Mouse (Mus musculus) embryonic facial prominence, embryonic 13.5 days (tissue): Measurements from ENCODE around the gene Olfr553. TPM values are rescaled to one million over a fixed set of nuclear protein-coding genes. Genes with fewer than 3 reads are reported as not detected.
"Not testable (repeated sequence)": the region's sequence is repeated elsewhere in the genome, so short reads cannot be mapped to it uniquely, and the experiment has no call there.

Experiments
- ATAC-seq: fragments of 200-750 bp; cut with Nextera tagmentation; 2 replicates; pipeline ENCODE4 v1.8.0; 2017; ENCODE audit warnings: low read depth; ENCODE audit not compliant: insufficient number of reproducible peaks, insufficient read depth, low FRiP score, low TSS enrichment
- H3K27ac ChIP-seq: fragments of 300-500 bp; sonication (generic); 2 replicates; pipeline ENCODE4 v1.5.1; 2015; ENCODE audit warnings: moderate library complexity, mild to moderate bottlenecking, inconsistent platforms
- H3K27me3 ChIP-seq: fragments of 300-500 bp; sonication (generic); 2 replicates; pipeline ENCODE4 v1.6.1; 2015; ENCODE audit warnings: mild to moderate bottlenecking, inconsistent platforms
- H3K36me3 ChIP-seq: fragments of 300-500 bp; sonication (generic); 2 replicates; pipeline ENCODE4 v1.6.1; 2015; ENCODE audit warnings: mild to moderate bottlenecking, inconsistent platforms
- H3K4me1 ChIP-seq: fragments of 300-500 bp; sonication (generic); 2 replicates; pipeline ENCODE4 v1.6.1; 2015; ENCODE audit warnings: inconsistent platforms
- H3K4me2 ChIP-seq: fragments of 300-500 bp; sonication (generic); 2 replicates; pipeline ENCODE4 v1.6.1; 2015; ENCODE audit warnings: moderate library complexity, mild to moderate bottlenecking, inconsistent platforms
- H3K4me3 ChIP-seq: fragments of 300-500 bp; sonication (generic); 2 replicates; pipeline ENCODE4 v1.5.1; 2015; ENCODE audit warnings: mild to moderate bottlenecking, inconsistent platforms
- H3K9ac ChIP-seq: fragments of 300-500 bp; sonication (generic); 2 replicates; pipeline ENCODE4 v1.6.1; 2015; ENCODE audit warnings: mild to moderate bottlenecking, inconsistent platforms
- H3K9me3 ChIP-seq: fragments of 300-500 bp; sonication (generic); 2 replicates; pipeline ENCODE4 v1.6.1; 2016; ENCODE audit warnings: inconsistent platforms
- WGBS: fragments of 180-500 bp; shearing (Covaris S2); methylation state at CpG from one replicate; pipeline ENCODE4 v1.1.7; 2015; ENCODE audit warnings: mixed read lengths; 5-methylcytosine and 5-hydroxymethylcytosine counted together
- polyA plus RNA-seq: library from polyadenylated mRNA; unstranded; fragments of >200 nt; fragmentation: Nextera tagmentation; extraction: Ambion mirVana; gene quantifications from 2 replicates; pipeline ENCODE4 v1.2.1, GENCODE M21; 2015

Gene Olfr553
- polyA plus RNA-seq = not detected in 2 replicates

DNA sequence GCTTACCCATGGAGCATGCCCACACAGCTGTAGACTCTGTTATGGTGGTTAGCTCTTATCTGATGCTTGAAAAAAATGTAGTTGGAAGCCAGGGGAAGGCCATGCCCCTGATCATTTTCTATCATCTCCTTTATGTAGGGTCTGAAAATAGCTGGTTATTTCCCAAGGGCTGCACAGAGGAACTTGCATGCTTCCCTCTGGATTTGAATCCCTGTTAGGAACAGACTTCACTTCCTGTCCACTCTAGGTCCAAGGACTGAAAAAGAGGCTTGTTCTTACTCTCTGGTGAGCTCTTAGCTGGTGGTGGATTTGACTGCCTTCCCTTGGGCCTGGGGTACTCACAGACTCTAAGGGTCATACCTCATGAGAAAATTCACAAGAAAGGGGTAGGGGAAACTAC is at the start of gene Olfr553:
TSS of gene Olfr553 (minus strand) at position 101 of the 400 bp plus-strand sequence.
- Histone ChIP-seq H3K4me3 (no peak within 1 kb of the TSS), H3K27me3 (no peaks in the 10 kb centered on the region), H3K4me1 (no peaks in the 10 kb centered on the region), H3K9me3 (no peaks in the 10 kb centered on the region), H3K9ac (no peak within 1 kb of the TSS), H3K4me2 (no peak within 1 kb of the TSS), H3K36me3 (no peaks in the 10 kb centered on the region), H3K27ac (no peak within 1 kb of the TSS)
- no peak for ATAC-seq

- Histone ChIP-seq H3K4me3 (no peak overlapping the region), H3K4me1 (no peaks in the 10 kb centered on the region), H3K27ac (no peak overlapping the region), H3K27me3 (no peaks in the 10 kb centered on the region), H3K4me2 (no peak overlapping the region), H3K9ac (no peak overlapping the region), H3K9me3 (no peaks in the 10 kb centered on the region), H3K36me3 (no peaks in the 10 kb centered on the region)
- no peak for ATAC-seq
- 37% methylated on average over 2 of the region's 2 CpGs for WGBS
These were observed 47.4 kb upstream of the Olfr553 start for GRCm38 (mm10) chr7:102665378-102665777.

DNA sequence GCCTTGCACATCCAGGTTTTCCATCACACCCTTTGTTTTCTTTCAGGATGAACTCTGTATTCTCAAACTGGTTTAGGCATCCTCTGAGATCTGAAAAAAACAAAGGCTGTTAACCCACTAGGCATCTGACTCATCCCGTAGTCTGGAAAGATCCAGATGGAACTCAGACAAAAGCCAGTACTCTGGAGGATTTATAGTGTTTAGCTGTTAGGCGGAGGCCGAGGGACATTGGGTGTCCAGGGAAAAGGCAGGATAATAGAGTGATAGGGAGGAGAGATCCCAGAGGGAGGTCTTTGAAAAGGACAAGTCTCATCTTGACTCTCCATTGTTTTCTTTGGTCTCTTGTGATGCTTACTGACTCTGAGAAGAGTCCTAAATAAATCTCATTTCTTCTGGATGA is 46.6 kb upstream of the Olfr553 start, which contains the start of gene Olfr556:
TSS of gene Olfr556 (plus strand) at position 301 of the 400 bp plus-strand sequence.
- Histone ChIP-seq H3K9me3 (no peaks in the 10 kb centered on the region), H3K4me1 (no peaks in the 10 kb centered on the region), H3K27ac (no peak within 1 kb of the TSS), H3K4me2 (no peak within 1 kb of the TSS), H3K36me3 (no peaks in the 10 kb centered on the region), H3K4me3 (no peak within 1 kb of the TSS), H3K9ac (no peak within 1 kb of the TSS), H3K27me3 (no peaks in the 10 kb centered on the region)
- no peak for ATAC-seq
- 61% methylated on average over 3 of the region's 3 CpGs for WGBS

GRCm38 (mm10) chr7:102658523-102658922 is 40.5 kb upstream of the Olfr553 start, which contains the start of gene Olfr555:
TSS of gene Olfr555 (plus strand) at chr7:102658823.
- Histone ChIP-seq H3K9me3 (no peaks in the 10 kb centered on the region), H3K4me2 (no peak within 1 kb of the TSS), H3K4me3 (no peak within 1 kb of the TSS), H3K36me3 (no peaks in the 10 kb centered on the region), H3K27me3 (no peaks in the 10 kb centered on the region), H3K9ac (no peak within 1 kb of the TSS), H3K27ac (no peak within 1 kb of the TSS), H3K4me1 (no peaks in the 10 kb centered on the region)
- 83% methylated on average over 1 of the region's 1 CpGs for whole genome bisulfite sequencing
- no peak for ATAC-seq

- not testable (repeated sequence) for H3K4me1 ChIP-seq, H3K36me3 ChIP-seq, H3K9ac ChIP-seq, H3K4me2 ChIP-seq, ATAC-seq, H3K27ac ChIP-seq, H3K4me3 ChIP-seq, H3K9me3 ChIP-seq, H3K27me3 ChIP-seq
- WGBS = 74% methylated on average over 4 of the region's 4 CpGs
These were observed 26.9 kb upstream of the Olfr553 start for GRCm38 (mm10) chr7:102644945-102645344.

DNA sequence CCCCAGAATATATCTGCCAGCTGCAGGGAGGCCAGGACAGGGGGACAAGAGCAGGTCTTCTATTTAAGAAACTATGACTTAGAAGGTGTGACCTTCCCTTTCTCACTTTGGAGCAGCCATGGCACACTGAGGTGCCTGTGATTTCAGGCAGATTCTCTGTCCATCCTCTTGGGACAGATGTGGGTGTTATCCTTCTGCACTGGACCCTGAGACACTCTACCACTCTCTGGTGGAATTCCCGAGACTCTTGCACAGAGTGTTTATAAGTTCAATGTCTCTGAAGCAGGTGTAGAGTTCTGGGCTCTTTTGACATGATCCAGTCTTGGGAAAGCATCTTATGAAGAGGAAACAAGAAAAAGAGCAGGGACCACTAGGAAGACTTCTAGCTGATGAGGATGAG is 20.1 kb upstream of the Olfr553 start, which contains the start of gene Olfr554:
TSS of gene Olfr554 (plus strand) at position 301 of the 400 bp plus-strand sequence.
- Histone ChIP-seq H3K9ac (no peak within 1 kb of the TSS), H3K9me3 (no peaks in the 10 kb centered on the region), H3K4me1 (no peaks in the 10 kb centered on the region), H3K36me3 (no peaks in the 10 kb centered on the region), H3K27me3 (no peaks in the 10 kb centered on the region), H3K4me3 (no peak within 1 kb of the TSS), H3K27ac (no peak within 1 kb of the TSS), H3K4me2 (no peak within 1 kb of the TSS)
- 75% methylated on average over 1 of the region's 1 CpGs for WGBS
- ATAC-seq = no peak

GRCm38 (mm10) chr7:102636665-102637064 is 18.6 kb upstream of the Olfr553 start:
- H3K4me2 ChIP-seq = no peak overlapping the region
- H3K9me3 ChIP-seq = no peaks in the 10 kb centered on the region
- no peaks in the 10 kb centered on the region for H3K4me1 ChIP-seq
- WGBS = 26% methylated on average over 3 of the region's 3 CpGs
- H3K4me3 ChIP-seq = no peak overlapping the region
- no peak overlapping the region for H3K9ac ChIP-seq
- no peak for ATAC-seq
- H3K36me3 ChIP-seq = no peaks in the 10 kb centered on the region
- H3K27ac ChIP-seq = no peak overlapping the region
- no peaks in the 10 kb centered on the region for H3K27me3 ChIP-seq

GRCm38 (mm10) chr7:102620368-102620767 is 2.4 kb upstream of the Olfr553 start:
- not testable (repeated sequence) for H3K4me3 ChIP-seq, H3K36me3 ChIP-seq, H3K27me3 ChIP-seq, H3K4me1 ChIP-seq, H3K27ac ChIP-seq, H3K4me2 ChIP-seq, ATAC-seq, H3K9ac ChIP-seq, H3K9me3 ChIP-seq
- WGBS = 90% methylated on average over 19 of the region's 19 CpGs

- H3K9me3 ChIP-seq = no peaks in the 10 kb centered on the region
- no peaks in the 10 kb centered on the region for H3K27me3 ChIP-seq
- no peak for ATAC-seq
- H3K4me2 ChIP-seq = no peak overlapping the region
- no peak overlapping the region for H3K27ac ChIP-seq
- H3K9ac ChIP-seq = no peak overlapping the region
- no peak overlapping the region for H3K4me3 ChIP-seq
- H3K4me1 ChIP-seq = no peaks in the 10 kb centered on the region
- H3K36me3 ChIP-seq = no peaks in the 10 kb centered on the region
- WGBS = 61% methylated on average over 5 of the region's 5 CpGs
These were observed 1.6 kb upstream of the Olfr553 start for GRCm38 (mm10) chr7:102619608-102620007.

DNA sequence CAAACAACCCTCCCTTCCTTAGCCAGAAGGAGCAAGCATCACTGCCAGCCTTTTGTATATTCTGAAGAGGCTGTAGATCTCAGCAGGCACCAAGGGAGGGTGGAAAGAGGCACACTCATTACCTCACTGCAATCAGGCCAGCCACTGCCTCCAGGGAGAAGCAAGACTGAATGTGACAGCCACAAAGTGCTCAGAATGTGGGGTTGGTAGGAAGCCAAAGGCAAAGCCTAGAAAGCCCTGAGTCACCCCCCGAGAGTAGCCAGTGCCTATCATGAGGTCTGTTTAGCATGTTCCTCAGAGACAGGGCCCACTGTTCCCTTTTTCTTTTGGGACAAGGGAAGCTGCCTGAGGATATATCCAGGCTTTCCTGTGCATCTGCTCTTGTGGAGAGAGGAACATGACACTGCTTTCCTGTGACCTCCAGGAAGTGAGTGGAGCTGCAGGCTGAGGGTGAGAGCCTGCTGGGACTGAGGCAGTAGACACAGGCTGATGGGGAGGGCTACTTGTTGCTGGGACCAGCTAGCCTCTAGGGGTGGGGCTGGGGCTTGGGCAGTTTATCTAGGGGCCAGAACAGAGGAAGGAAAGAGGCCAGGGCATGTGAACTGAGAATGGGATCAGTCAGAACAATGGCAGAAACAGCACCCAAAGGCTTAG is 20.5 kb downstream of the Olfr553 start, which contains the start of gene Olfr552:
TSS of gene Olfr552 (plus strand) at position 393 of the 654 bp plus-strand sequence.
- Histone ChIP-seq H3K27ac (no peak within 1 kb of the TSS), H3K4me2 (no peak within 1 kb of the TSS), H3K27me3 (no peaks in the 10 kb centered on the region), H3K9ac (no peak within 1 kb of the TSS), H3K9me3 (no peaks in the 10 kb centered on the region), H3K36me3 (no peaks in the 10 kb centered on the region), H3K4me3 (no peak within 1 kb of the TSS), H3K4me1 (no peaks in the 10 kb centered on the region)
- no peak for ATAC-seq
- WGBS = 40% methylated on average over 1 of the region's 1 CpGs

- H3K27ac ChIP-seq = no peak within 1 kb of the TSS
- no peak within 1 kb of the TSS for H3K4me2 ChIP-seq
- no peak within 1 kb of the TSS for H3K9ac ChIP-seq
- H3K4me1 ChIP-seq = no peaks in the 10 kb centered on the region
- no peaks in the 10 kb centered on the region for H3K36me3 ChIP-seq
- H3K27me3 ChIP-seq = no peaks in the 10 kb centered on the region
- H3K4me3 ChIP-seq = no peak within 1 kb of the TSS
- WGBS = 83% methylated on average over 3 of the region's 3 CpGs
- ATAC-seq = no peak
- H3K9me3 ChIP-seq = no peaks in the 10 kb centered on the region
These were observed 26.2 kb downstream of the Olfr553 start, which contains the start of gene Olfr551 for GRCm38 (mm10) chr7:102591786-102592185. TSS of gene Olfr551 (minus strand) at chr7:102591886.

DNA sequence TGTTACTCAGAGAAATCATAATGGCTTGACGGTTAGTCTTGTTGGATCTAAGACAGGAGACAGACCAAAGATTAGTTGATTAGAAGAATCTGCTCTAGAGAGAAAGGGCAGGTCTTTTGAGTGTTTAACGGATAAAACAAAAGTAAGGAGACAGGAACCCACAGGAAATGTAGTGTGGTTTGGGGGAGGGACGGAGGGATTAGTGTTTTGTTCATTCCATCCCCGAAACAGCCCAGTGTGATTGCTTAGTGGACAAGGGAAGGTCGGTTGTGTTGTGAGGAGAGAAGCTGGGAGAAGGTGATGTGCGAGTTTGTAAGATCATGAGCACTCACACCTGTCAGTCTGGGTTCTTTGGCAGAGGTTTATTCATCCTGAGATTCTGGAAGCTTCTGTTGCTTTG is 42.0 kb downstream of the Olfr553 start:
- Histone ChIP-seq H3K4me2 (no peak overlapping the region), H3K4me3 (no peak overlapping the region), H3K9ac (no peak overlapping the region), H3K27me3 (no peaks in the 10 kb centered on the region), H3K9me3 (no peaks in the 10 kb centered on the region), H3K4me1 (no peaks in the 10 kb centered on the region), H3K27ac (no peak overlapping the region), H3K36me3 (no peaks in the 10 kb centered on the region)
- no peak for ATAC-seq
- WGBS = 64% methylated on average over 6 of the region's 6 CpGs
